Mouse (Mus musculus) monocyte, adult 2 months (primary cell): ENCODE results near the gene Aftph.

Experiments
- DNase-seq, 2 experiments: peaks; one replicate each; pipeline ENCODE4 v3.0.0; 2022; ENCODE audit warnings: low spot score in 2 of 2, low read depth in 1 of 2

Gene Aftph

DNA sequence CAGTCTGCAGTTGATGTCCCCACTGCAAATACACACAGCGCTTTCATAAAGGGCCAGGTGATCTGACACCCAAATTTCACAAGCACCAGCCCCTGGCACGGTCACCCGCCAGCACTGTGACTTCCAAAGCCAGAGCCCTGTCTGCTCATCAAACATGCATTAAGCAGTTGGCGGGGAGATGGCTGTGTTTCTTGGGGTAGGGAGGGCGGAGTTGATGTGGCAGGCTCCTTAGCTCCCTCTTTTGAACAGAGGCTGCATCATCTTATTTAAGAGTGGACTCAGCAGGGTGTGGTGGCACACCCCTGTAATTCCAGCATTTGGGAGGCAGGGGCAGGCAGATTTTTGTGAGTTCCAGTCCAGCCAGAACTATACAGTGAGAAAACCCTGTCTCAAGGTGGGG is 91.9 kb downstream of the Aftph start:
- no peak for DNase-seq

DNA sequence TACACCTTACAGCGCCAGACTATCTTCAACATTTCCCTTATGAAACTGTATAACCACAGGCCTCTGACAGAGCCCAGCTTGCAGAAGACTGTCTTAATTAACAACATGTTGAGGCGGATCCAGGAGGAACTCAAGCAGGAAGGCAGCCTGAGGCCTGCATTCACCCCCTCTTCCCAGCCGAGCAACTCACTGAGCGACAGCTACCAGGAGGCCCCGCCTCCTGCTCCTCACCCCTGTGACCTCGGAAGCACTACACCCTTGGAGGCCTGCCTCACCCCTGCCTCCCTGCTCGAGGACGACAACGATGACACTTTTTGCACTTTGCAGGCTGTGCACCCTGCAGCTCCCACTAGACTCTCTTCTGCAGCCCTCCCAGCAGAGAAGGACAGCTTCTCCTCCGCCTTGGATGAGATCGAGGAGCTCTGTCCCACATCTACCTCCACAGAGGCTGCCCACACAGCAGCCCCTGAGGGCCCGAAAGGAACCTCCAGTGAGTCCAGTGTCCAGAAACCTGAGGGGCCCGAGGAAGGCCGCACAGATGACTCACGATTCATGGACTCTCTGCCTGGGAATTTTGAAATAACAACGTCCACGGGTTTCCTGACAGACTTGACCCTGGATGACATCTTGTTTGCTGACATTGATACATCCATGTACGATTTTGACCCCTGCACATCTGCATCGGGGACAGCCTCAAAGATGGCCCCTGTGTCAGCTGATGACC is 93.3 kb downstream of the Aftph start:
- DNase-seq = no peak

DNA sequence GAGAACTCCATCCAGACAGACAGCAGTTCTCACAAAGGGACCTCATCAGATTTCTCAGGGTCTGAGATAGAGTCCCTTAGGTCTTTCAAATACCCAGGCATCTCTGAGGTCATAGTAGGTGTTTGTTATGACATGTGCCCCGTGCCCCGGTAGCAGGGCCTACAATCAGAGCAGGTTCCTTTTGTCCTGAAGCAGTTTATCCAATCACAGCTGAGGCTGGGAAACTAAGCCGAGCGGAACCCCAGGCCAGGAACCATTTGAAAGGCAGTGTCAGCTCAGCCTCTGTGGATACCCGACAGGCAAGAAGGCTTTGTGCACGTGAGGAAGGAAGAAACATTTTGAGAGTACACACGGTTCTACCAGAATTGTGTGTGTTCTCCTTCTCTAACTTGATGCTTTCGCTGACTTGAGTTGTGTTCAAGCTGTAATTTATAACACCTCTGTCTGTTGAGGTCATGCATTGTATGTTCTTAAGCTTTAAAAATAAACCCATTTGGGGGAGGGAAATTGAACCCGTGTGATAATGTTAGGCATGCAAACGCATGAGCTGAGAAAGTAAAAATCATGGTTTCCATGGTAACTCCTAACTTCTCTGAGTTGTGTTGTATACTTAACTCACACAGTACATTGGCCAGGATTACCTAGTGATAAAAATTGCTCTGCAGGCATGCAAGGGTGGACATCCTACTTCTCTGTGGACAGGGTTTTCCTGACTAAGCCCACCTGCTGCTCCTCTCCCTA is 94.2 kb downstream of the Aftph start:
- no peak for DNase-seq

DNA sequence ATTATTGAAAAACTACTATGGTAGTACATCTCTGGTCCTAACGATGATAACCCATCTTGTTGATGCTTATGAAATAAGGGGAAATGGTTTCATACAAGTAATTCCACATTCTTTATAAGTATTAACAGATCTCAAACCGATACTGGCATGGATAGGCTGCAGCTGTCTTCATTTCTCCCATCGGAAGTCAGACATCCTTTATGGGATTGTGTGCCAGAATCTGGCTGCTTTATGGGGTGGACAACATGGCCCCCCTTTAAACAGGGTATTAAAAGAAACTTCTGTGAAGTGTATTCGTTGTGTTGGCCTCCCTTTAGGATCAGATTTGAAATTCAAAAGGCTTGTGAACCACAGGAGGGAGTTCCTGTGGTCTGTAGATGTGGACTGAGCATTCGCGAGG is 95.2 kb downstream of the Aftph start:
- no peak for DNase-seq

DNA sequence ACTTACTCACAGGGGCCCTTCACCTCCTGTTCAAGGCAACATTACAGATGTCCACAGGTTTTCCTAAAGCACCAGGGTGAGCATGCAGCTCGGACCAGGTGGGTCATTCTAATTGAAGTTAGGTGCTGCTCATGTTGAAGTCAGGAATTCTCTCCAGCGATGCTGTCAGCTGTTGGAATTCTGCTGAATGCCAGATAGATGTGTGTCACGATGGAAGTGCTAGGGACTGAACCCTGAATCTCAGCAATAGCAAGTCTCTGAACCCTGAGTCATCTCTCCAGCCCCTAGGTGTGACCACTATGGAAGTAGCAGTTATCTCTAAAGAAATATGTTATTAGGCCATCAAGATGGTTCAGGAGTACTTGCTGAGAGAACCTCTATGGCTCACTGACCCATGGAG is 95.9 kb downstream of the Aftph start:
- no peak for DNase-seq

DNA sequence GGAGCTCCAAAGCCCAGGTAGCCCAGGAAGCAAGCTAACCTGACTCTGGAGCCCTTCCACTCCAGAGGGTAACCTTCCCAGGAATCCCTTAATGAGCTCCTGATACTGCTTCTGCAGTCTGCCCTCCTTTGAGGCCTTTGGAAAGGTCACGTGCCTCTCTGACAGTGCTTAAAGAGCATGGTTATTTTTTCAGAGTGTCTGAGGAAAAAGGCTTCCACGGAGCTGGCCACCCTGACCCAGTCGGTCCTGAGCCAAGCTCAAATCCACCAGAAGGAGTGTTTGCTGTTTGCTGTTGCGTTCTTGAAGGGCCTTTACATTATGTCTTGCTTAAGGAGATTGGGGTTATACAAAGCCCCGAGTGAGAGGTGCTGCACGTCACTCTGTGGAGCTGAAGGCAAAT is 96.5 kb downstream of the Aftph start:
- DNase-seq = no peak

DNA sequence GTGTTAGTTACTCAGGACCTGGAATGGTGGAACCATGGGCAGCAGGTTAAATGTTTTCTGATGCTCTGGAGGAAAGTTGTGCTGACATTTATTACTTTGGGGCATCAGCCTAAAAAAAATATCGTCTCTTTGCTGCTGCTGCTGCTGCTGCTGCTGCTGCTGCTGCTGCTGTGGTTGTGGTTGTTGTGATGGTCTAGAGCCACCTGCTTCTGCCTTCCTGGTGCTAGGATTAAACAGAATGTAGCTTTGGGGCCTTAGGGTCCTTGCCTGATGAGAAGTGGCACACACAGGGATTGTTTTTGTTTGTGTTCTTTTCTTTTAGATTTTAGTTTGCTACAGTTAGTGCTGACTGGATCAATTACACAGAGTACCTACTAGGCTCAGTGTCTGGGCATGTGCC is 97.2 kb downstream of the Aftph start:
- DNase-seq = no peak

DNA sequence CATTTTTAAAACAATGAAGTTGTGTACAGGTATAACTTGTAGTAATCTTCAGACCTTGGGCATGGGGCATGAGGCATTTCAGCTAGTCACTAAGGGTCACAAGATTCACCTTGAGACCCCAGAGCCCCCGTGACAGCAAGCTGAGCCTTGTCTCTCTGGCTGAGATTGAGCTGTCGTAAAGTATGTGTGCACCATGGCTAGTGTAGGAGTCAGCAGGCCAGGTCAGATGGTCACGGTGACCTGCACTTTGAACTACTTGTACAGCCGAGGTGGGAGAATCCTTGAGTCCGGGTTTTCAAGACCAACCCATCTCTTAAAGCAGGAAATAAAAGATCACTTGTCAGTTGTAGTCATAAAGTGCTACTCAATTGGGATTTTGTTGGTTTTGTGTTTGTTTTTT is 98.2 kb downstream of the Aftph start:
- DNase-seq = no peak

DNA sequence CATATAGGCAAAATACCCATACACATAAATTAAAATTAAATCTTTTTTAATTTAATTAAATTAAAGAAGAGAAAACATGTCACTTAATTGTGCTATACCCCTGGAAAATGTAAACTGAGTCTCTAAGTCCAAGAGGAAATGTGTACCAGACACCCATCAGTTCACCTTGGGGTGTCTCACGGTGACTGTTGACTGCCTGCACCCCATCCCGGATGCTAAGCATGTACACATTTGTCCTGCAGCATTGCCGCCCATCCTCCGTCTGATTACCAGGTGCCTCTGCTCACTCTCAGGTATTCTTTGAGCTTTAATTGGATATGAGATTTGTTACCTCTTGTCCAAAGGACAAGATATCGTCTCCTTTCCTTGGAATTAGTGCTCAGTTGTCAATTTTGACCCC is 99.1 kb downstream of the Aftph start:
- DNase-seq = no peak

DNA sequence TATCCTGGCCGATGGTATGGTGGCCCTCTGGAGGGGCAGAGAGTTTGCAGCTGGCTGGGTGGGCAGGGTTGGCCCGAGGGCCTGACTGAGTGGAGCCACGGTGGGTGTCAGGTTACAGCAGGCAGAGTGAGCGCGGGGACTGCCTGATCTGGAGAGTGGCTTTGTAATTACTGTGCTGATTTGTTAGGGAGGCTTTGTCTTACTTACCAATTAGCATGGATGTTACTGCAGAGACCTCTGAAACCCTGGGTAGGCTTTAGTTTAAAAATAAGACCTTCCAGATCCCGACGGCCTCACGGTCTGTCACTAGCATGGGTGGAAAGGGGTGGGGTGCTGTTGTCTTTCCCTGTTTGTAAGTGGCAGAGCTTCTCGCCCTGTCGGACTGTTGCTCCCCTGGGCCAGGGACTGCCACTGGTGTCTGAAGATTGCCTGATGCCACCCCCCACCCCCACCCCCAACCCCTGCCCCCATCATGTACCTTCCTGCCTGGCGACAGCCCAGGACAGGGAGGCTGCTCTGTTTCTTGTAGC is 101.4 kb downstream of the Aftph start:
- no peak for DNase-seq

DNA sequence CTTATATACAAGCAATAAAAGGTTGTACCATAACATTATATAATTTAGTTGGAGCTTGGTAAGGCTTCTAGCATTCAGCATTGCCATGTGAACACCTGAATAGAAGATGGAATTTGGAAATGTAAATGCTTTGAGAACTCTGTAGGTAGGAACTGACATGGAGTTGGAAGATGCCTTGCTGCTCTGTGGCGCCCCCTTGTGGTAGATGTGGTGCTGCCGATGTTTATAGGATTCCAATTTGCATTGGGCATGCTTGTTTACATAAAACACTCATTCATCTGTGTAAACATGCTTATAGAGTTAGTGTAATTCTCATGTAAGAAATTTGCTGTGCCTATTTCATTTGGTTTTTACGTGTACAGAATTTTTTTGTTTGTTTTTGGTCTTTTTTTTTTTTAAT is 102.5 kb downstream of the Aftph start:
- peak; percentile 28 to 58 for DNase-seq

DNA sequence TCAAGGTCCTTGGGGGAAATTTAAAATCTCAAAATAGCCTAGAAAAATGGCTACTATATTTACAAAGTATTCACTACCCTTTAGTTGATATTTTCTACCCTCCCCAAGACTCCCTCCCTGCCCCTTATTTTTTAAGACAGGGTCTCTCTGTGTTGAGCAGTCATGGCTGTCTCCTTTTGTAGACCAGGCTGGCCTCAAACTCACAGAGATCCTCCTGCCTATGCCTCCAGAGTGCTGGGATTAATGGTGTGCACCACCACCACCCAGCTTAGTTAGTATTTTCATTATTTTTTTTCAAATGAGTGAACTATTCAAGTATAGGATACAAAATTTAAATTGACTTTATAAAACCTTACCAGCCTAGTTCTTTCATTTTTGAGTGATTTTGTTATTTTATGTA is 104.3 kb downstream of the Aftph start:
- DNase-seq = no peak

DNA sequence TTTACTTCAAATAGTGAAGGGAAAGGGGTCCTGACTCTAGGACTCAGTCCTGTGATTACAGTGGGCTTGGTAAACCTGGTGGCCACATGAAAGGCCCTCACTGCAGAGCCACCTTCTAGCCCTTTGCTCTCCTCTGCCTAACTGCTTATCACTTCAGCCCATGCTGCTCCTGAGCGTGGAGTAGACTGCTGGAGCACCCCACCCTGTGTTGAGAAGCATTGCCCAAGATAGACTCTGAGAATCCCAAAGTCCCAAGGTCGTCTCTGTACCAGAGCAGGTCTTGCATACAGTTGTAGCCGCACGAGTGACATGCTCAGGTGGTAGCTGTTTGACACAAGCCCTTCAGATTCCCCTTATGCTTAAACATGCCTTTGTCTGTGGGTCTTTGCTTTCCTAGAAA is 105.3 kb downstream of the Aftph start:
- DNase-seq = no peak

DNA sequence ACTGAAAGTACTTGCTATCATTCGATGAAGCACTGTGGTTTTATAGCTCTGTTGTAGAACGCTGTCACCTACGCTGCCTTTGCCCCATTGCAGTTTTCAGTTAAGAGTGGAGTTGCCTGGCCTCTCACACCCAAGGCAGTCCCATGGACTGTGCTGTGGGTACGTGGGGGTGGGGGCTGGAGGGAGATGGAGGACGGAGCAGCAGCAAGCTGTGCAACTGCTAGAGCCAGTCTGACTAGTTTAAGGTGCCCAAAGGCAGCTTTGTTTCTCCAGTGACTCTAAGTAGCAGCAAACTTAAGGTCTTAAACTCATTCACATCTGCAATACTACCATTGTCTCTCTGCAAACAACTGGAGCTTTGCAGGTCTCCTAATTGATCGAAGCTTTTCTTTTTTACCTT is 105.7 kb downstream of the Aftph start:
- no peak for DNase-seq
